Mouse (Mus musculus): ENCODE measurements around the gene Accs. TPM values are rescaled to one million over a fixed set of nuclear protein-coding genes. Genes with fewer than 3 reads are reported as not detected.

The Accs gene
- polyA plus RNA-seq, 1 experiment: 2.4 TPM

DNA sequence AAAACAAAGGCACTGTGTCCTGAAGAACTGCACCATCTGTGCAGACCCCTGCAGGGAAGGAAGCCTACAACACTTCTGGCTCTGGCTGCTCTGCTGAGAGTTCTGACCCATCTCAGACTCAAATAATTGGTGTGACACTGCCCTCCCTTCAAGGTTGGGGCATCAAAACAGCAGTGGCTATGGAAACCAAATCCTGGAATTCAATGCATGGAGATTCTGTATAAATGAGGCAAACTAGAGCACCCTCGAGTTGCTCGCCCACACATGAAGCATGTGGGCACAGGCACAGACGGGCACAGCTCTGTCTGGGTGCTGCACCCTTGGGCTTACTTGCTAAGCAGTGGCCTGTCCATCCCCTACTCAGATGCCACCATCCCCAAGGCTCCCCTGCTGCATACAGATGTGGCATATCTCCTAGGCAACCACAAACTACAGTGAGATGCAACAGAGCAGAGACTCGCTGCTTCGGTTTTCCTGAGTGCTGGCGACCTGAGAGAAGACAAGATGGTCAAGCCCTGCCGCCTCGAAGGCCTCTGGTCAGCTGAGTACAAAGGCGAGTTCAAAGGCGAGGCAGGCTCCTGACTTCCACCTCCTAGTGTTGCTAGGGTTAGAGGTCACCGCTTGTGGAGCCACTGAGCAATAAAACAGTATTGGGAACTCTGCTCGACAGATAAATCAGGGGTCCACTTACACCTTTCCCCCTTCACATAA, 64.9 kb downstream of the Accs start:
- Histone ChIP-seq H3K79me3 (ENCODE audit: low read depth) (no peaks in the 10 kb centered on the region), H3K27me3 (ENCODE audit: control insufficient read depth, insufficient read depth, insufficient read length) (no peaks in the 10 kb centered on the region), H3K79me2 (ENCODE audit: control insufficient read depth, insufficient read depth) (no peaks in the 10 kb centered on the region), H3K36me3 (ENCODE audit: control insufficient read depth, insufficient read depth) (peaks cover 5% of the 10 kb centered on the region), H3K4me3 (ENCODE audit: insufficient read depth, poor library complexity, severe bottlenecking) (no peak overlapping the region), H3ac (ENCODE audit: control insufficient read depth, insufficient read length, low read depth) (no peak overlapping the region)
- TF ChIP-seq FOSL1 (IDR thresholded peaks at IDR 0.05; ENCODE audit: insufficient read depth, low read length, poor library complexity, severe bottlenecking) (no peak), MAX (IDR thresholded peaks at IDR 0.05) (no peak), USF1 (IDR thresholded peaks at IDR 0.05; ENCODE audit: low read depth) (no peak), CTCF (IDR thresholded peaks at IDR 0.05; ENCODE audit: control insufficient read depth, insufficient read depth, insufficient read length) (no peak), MYOD1 (IDR thresholded peaks at IDR 0.05; ENCODE audit: control insufficient read depth, insufficient read length, low read depth) (no peak), MYOG (IDR thresholded peaks at IDR 0.05; ENCODE audit: control insufficient read depth, extremely low read depth, insufficient read length) (no peak), CEBPB (IDR thresholded peaks at IDR 0.05; ENCODE audit: low read depth) (no peak)

DNA sequence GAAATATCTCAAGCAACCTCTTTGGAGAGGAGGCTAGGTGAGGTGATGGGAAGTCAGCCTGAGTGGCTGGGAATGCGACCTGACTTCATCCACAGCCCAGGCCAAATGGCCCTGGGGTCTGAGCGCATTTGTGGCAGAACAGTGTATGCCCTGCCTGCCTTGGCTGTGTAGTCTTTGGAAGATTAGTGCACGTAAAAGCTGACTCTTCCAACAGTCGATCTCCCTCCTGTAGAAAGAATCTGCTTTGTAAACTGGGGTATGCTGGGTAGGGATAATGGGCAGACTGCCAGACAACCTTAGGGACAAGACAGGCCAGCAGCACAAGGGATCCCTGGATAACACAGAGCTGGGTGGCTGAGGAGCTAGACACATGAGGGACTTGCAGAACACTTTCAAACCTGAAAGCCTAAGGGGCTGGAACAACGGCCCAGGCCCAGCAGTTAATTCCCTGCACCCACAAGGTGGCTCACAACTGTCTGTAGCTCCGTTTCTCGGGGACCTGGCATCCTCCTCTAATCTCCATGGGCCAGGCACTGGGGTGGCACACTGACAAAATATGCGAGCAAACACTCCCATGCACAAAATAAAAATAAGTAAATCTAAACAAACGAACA, 65.7 kb downstream of the Accs start:
- Histone ChIP-seq H3K79me3 (ENCODE audit: low read depth) (no peaks in the 10 kb centered on the region), H3ac (ENCODE audit: control insufficient read depth, insufficient read length, low read depth) (no peak overlapping the region)
- TF ChIP-seq FOSL1 (IDR thresholded peaks at IDR 0.05; ENCODE audit: insufficient read depth, low read length, poor library complexity, severe bottlenecking) (no peak), CEBPB (IDR thresholded peaks at IDR 0.05; ENCODE audit: low read depth) (no peak), MYOG (IDR thresholded peaks at IDR 0.05; ENCODE audit: control insufficient read depth, extremely low read depth, insufficient read length) (no peak), USF1 (IDR thresholded peaks at IDR 0.05; ENCODE audit: low read depth) (no peak), MYOD1 (IDR thresholded peaks at IDR 0.05; ENCODE audit: control insufficient read depth, insufficient read length, low read depth) (no peak), MAX (IDR thresholded peaks at IDR 0.05) (no peak), CTCF (IDR thresholded peaks at IDR 0.05; ENCODE audit: control insufficient read depth, insufficient read depth, insufficient read length) (no peak)

More for the DNA sequence above, 65.7 kb downstream of the Accs start:
- no peaks in the 10 kb centered on the region for H3K79me2 ChIP-seq (ENCODE audit: control insufficient read depth, insufficient read depth)
- peaks cover 5% of the 10 kb centered on the region for H3K36me3 ChIP-seq (ENCODE audit: control insufficient read depth, insufficient read depth)
- no peaks in the 10 kb centered on the region for H3K27me3 ChIP-seq (ENCODE audit: control insufficient read depth, insufficient read depth, insufficient read length)
- no peak overlapping the region for H3K4me3 ChIP-seq (ENCODE audit: insufficient read depth, poor library complexity, severe bottlenecking)

Other genes with a start within 250 kb of the Accs start
- not detected for gene Alx4, start 207.6 kb downstream of the Accs start, polyA plus RNA-seq (2012; fragmentation: generic; extraction: Trizol)
- gene Ext2, start 27.4 kb downstream of the Accs start, polyA plus RNA-seq (2012; fragmentation: generic; extraction: Trizol): 73.2 TPM
- 0.15 TPM for gene Accsl, start 19.2 kb upstream of the Accs start, polyA plus RNA-seq (2012; fragmentation: generic; extraction: Trizol)
- 0.67 TPM for gene Gm13889, start 107.3 kb upstream of the Accs start, polyA plus RNA-seq (2012; fragmentation: generic; extraction: Trizol)
- gene Gm27027, start 146.4 kb upstream of the Accs start, polyA plus RNA-seq (2012; fragmentation: generic; extraction: Trizol): not detected
- gene Alkbh3, start 160.9 kb upstream of the Accs start, polyA plus RNA-seq (2012; fragmentation: generic; extraction: Trizol): 57.2 TPM

All from C2C12 (cell line).